Mouse (Mus musculus): Measurements from ENCODE around the gene Clec10a. TPM values are rescaled to one million over a fixed set of nuclear protein-coding genes. Genes with fewer than 3 reads are reported as not detected.

The Clec10a gene
- polyA plus RNA-seq, 1 experiment from 2014 or later: 0.39 TPM

GRCm38 (mm10) chr11:70180496-70180895 lies 24.5 kb downstream of the Clec10a start:
- no peak overlapping the region for H3K27ac ChIP-seq (replicated peaks)
- H3K36me3 ChIP-seq (replicated peaks): no peaks in the 10 kb centered on the region
- no peaks in the 10 kb centered on the region for H3K9me3 ChIP-seq (replicated peaks)
- no peak for ATAC-seq (ENCODE audit: insufficient read depth)
- H3K27me3 ChIP-seq: no peaks in the 10 kb centered on the region
- H3K4me2 ChIP-seq: no peak overlapping the region
- no peaks in the 10 kb centered on the region for H3K4me1 ChIP-seq (replicated peaks)
- no peak overlapping the region for H3K4me3 ChIP-seq (replicated peaks)
- WGBS (ENCODE audit: insufficient replicate concordance): 73% methylated on average over 4 of the region's 4 CpGs
- no peak overlapping the region for H3K9ac ChIP-seq

DNA sequence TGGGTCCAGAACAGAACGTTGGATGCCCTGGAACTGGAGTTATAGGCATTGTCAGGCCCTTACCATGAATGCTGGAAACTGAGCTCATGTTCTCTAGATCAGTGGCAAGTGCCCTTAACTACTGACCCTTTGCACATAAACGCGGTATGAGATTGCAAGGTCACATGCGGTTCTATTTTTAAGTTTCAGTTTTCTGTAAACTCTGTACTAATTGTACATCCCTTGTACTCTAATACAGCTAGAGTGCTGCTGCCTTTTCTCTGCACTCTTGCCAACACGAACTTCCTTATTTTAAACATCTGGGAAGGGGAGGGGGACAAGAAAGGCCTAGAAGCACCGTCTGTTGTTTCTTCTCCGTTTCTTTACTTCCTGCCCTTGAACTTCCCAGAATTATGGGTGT lies 29.1 kb downstream of the Clec10a start:
- Histone ChIP-seq H3K9me3 (replicated peaks) (no peaks in the 10 kb centered on the region), H3K27me3 (no peaks in the 10 kb centered on the region), H3K4me2 (no peak overlapping the region), H3K4me1 (replicated peaks) (no peaks in the 10 kb centered on the region), H3K27ac (replicated peaks) (no peak overlapping the region), H3K36me3 (replicated peaks) (no peaks in the 10 kb centered on the region), H3K9ac (no peak overlapping the region), H3K4me3 (replicated peaks) (no peak overlapping the region)
- WGBS (ENCODE audit: insufficient replicate concordance): 32% methylated on average over 7 of the region's 7 CpGs
- no peak for ATAC-seq (ENCODE audit: insufficient read depth)

DNA sequence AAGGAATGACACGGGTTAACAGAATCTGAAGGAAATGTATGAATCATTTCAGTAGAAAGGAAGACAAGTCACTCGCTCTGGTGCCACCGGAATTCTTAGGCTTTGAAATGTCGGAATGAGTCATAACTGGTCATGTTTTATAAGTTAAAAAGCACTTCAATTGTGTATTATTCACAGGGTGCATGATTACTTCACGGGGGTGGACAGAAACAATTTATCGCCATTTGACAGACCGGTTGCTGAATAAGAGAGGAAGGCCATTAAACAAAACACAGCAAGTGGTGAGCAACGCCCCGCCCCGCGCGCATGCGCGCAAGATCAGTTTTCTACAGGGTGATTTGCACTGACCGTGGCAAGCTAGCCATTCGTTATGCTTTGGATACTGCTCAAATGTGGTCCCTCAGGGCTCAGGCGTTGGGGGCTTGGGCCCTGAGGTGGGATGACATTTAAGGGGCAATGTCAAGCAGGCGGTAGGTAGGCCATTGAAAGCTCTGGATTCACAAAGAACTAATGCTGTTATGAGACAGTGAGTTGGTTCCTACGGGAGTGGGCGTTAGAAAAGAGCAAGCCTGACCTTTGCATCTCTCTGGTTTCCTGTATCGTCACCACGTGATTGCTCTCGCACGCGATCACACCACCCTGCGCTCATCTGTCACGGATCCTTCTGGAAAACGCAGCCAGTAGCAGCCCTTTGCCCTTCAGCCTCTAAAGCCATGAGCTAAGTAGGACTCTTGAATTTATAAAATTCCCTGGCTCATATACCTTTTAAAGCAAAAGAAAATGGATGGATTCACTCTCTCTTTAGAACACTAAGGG lies 33.5 kb downstream of the Clec10a start:
- Histone ChIP-seq H3K36me3 (replicated peaks) (no peaks in the 10 kb centered on the region), H3K9me3 (replicated peaks) (no peaks in the 10 kb centered on the region), H3K27ac (replicated peaks) (no peak overlapping the region), H3K27me3 (no peaks in the 10 kb centered on the region), H3K4me3 (replicated peaks) (no peak overlapping the region), H3K9ac (no peak overlapping the region), H3K4me1 (replicated peaks) (no peaks in the 10 kb centered on the region), H3K4me2 (no peak overlapping the region)
- 78% methylated on average over 28 of the region's 28 CpGs for WGBS (ENCODE audit: insufficient replicate concordance)
- ATAC-seq (ENCODE audit: insufficient read depth): no peak

- no peak for ATAC-seq (ENCODE audit: insufficient read depth)
- 55% methylated on average over 6 of the region's 6 CpGs for whole genome bisulfite sequencing (ENCODE audit: insufficient replicate concordance)
- H3K4me1 ChIP-seq (replicated peaks): no peaks in the 10 kb centered on the region
- H3K27me3 ChIP-seq: no peaks in the 10 kb centered on the region
- no peaks in the 10 kb centered on the region for H3K9me3 ChIP-seq (replicated peaks)
- H3K4me3 ChIP-seq (replicated peaks): no peak overlapping the region
- H3K27ac ChIP-seq (replicated peaks): no peak overlapping the region
- H3K4me2 ChIP-seq: no peak overlapping the region
- H3K9ac ChIP-seq: no peak overlapping the region
- no peaks in the 10 kb centered on the region for H3K36me3 ChIP-seq (replicated peaks)
Measured at GRCm38 (mm10) chr11:70191188-70191587, 35.2 kb downstream of the Clec10a start.

DNA sequence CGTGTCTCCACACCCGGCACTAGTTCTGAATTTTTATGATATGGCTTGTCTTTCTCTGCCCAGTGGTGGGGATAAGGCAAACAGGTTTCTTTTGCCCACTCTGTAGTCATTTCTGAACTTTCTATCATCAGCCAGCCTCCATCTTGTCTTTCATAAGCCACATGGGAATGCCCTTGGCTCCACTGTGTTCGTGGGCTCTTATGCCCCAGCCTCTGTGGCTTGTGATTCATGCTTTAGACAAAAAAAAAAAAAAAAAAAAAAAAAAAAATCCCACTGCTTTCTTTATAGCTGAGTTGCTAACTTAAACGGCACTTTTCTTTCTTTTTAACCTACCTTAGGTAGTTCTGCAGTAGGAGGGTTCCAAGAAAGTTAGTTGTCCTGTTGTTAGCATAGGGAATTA lies 36.2 kb downstream of the Clec10a start:
- no peak for ATAC-seq (ENCODE audit: insufficient read depth)
- H3K4me2 ChIP-seq: no peak overlapping the region
- no peaks in the 10 kb centered on the region for H3K4me1 ChIP-seq (replicated peaks)
- H3K4me3 ChIP-seq (replicated peaks): no peak overlapping the region
- H3K27ac ChIP-seq (replicated peaks): no peak overlapping the region
- no peaks in the 10 kb centered on the region for H3K27me3 ChIP-seq
- WGBS (ENCODE audit: insufficient replicate concordance): 59% methylated on average over 4 of the region's 4 CpGs
- no peaks in the 10 kb centered on the region for H3K9me3 ChIP-seq (replicated peaks)
- no peak overlapping the region for H3K9ac ChIP-seq
- H3K36me3 ChIP-seq (replicated peaks): no peaks in the 10 kb centered on the region

- Histone ChIP-seq H3K4me1 (replicated peaks) (no peaks in the 10 kb centered on the region), H3K9ac (no peak overlapping the region), H3K27ac (replicated peaks) (no peak overlapping the region), H3K27me3 (no peaks in the 10 kb centered on the region), H3K9me3 (replicated peaks) (no peaks in the 10 kb centered on the region), H3K4me2 (no peak overlapping the region), H3K36me3 (replicated peaks) (no peaks in the 10 kb centered on the region), H3K4me3 (replicated peaks) (no peak overlapping the region)
- no peak for ATAC-seq (ENCODE audit: insufficient read depth)
- WGBS (ENCODE audit: insufficient replicate concordance): 53% methylated on average over 11 of the region's 11 CpGs
Measured at GRCm38 (mm10) chr11:70193354-70194285, 37.6 kb downstream of the Clec10a start.

- 24% methylated on average over 3 of the region's 3 CpGs for WGBS (ENCODE audit: insufficient replicate concordance)
- no peak overlapping the region for H3K4me2 ChIP-seq
- H3K9me3 ChIP-seq (replicated peaks): no peaks in the 10 kb centered on the region
- 0 out of 2 replicates have a peak, but pooled peaks cover 8% of the 10 kb centered on the region for H3K27me3 ChIP-seq
- no peak overlapping the region for H3K4me3 ChIP-seq (replicated peaks)
- ATAC-seq (ENCODE audit: insufficient read depth): no peak
- 0 out of 2 replicates have a peak, but pooled peaks cover 3% of the 10 kb centered on the region for H3K4me1 ChIP-seq (replicated peaks)
- H3K27ac ChIP-seq (replicated peaks): no peak overlapping the region
- H3K9ac ChIP-seq: no peak overlapping the region
- no peaks in the 10 kb centered on the region for H3K36me3 ChIP-seq (replicated peaks)
Measured at GRCm38 (mm10) chr11:70198332-70198731, 42.3 kb downstream of the Clec10a start.

DNA sequence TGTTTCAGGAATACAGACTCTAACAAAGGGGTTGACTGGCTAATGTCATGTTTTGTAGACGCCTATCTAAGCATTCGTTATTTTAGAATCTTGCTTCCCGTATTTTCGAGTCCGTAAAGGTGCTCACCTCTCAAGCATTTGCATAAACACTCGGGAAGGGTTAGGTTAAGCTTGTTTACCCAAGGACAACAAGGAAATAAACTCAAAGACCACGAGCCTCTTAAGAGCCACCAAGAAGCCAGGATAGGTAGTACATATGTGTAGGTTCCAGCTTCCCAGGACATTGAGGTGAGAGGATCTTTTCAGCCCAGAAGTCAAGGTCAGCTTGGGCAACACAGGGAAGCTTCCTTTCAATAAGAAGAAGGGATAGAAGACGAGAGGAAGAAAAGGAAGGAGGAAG lies 43.1 kb downstream of the Clec10a start:
- H3K4me3 ChIP-seq (replicated peaks): no peak overlapping the region
- H3K9me3 ChIP-seq (replicated peaks): no peaks in the 10 kb centered on the region
- H3K36me3 ChIP-seq (replicated peaks): no peaks in the 10 kb centered on the region
- 64% methylated on average over 8 of the region's 8 CpGs for WGBS (ENCODE audit: insufficient replicate concordance)
- H3K27ac ChIP-seq (replicated peaks): no peak overlapping the region
- H3K27me3 ChIP-seq: 0 out of 2 replicates have a peak, but pooled peaks cover 11% of the 10 kb centered on the region
- no peak for ATAC-seq (ENCODE audit: insufficient read depth)
- no peak overlapping the region for H3K9ac ChIP-seq
- 0 out of 2 replicates have a peak, but pooled peaks cover 3% of the 10 kb centered on the region for H3K4me1 ChIP-seq (replicated peaks)
- H3K4me2 ChIP-seq: no peak overlapping the region

- no peak overlapping the region for H3K4me3 ChIP-seq (replicated peaks)
- H3K4me2 ChIP-seq: no peak overlapping the region
- no peaks in the 10 kb centered on the region for H3K9me3 ChIP-seq (replicated peaks)
- H3K27ac ChIP-seq (replicated peaks): no peak overlapping the region
- no peak overlapping the region for H3K9ac ChIP-seq
- 0 out of 2 replicates have a peak, but pooled peaks cover 11% of the 10 kb centered on the region for H3K27me3 ChIP-seq
- ATAC-seq (ENCODE audit: insufficient read depth): no peak
- 67% methylated on average over 5 of the region's 5 CpGs for WGBS (ENCODE audit: insufficient replicate concordance)
- no peaks in the 10 kb centered on the region for H3K36me3 ChIP-seq (replicated peaks)
- 0 out of 2 replicates have a peak, but pooled peaks cover 3% of the 10 kb centered on the region for H3K4me1 ChIP-seq (replicated peaks)
Measured at GRCm38 (mm10) chr11:70200036-70200608, 44.1 kb downstream of the Clec10a start.

DNA sequence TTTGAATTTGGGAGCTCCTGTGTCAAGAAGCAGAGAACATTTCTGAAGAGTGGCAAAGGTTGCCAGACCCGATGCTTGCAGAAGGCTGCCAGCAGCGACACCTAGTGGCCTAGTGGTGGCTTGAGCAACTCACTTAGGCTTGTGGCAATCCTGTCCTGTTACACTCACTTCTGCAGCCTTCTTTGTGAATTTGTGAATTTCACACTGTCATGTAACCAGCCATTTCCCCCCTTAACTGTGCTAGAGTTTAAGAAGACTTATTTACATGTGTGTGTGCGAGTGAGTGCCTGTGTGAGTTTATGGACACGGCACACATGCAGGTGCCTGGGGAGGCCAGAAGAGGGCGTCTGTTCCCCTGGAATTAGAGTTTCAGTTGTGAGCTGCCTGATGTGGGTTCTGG lies 45.7 kb downstream of the Clec10a start:
- Histone ChIP-seq H3K4me3 (replicated peaks) (no peak overlapping the region), H3K9ac (no peak overlapping the region), H3K4me2 (no peak overlapping the region), H3K9me3 (replicated peaks) (no peaks in the 10 kb centered on the region), H3K27ac (replicated peaks) (no peak overlapping the region), H3K36me3 (replicated peaks) (no peaks in the 10 kb centered on the region), H3K27me3 (peaks cover 11% of the 10 kb centered on the region; the same call in 1 of the 2 replicates), H3K4me1 (replicated peaks) (0 out of 2 replicates have a peak, but pooled peaks cover 3% of the 10 kb centered on the region)
- WGBS (ENCODE audit: insufficient replicate concordance): 37% methylated on average over 5 of the region's 5 CpGs
- ATAC-seq (ENCODE audit: insufficient read depth): no peak

- WGBS (ENCODE audit: insufficient replicate concordance): 54% methylated on average over 2 of the region's 2 CpGs
- H3K4me3 ChIP-seq (replicated peaks): no peak overlapping the region
- no peaks in the 10 kb centered on the region for H3K9me3 ChIP-seq (replicated peaks)
- no peak for ATAC-seq (ENCODE audit: insufficient read depth)
- H3K4me1 ChIP-seq (replicated peaks): peaks cover 1% of the 10 kb centered on the region; the same call in 1 of the 2 replicates
- no peak overlapping the region for H3K9ac ChIP-seq
- no peak overlapping the region for H3K27ac ChIP-seq (replicated peaks)
- no peak overlapping the region for H3K4me2 ChIP-seq
- peaks cover 20% of the 10 kb centered on the region for H3K27me3 ChIP-seq
- no peaks in the 10 kb centered on the region for H3K36me3 ChIP-seq (replicated peaks)
Measured at GRCm38 (mm10) chr11:70206801-70207200, 50.8 kb downstream of the Clec10a start.

Data from liver, embryonic 15.5 days (tissue).